Mouse (Mus musculus): ENCODE data around the gene Ttc7b. TPM values are rescaled to one million over a fixed set of nuclear protein-coding genes. Genes with fewer than 3 reads are reported as not detected.
A peak's percentile ranks its signal among the peaks of the same experiment; 100 is the strongest.

The Ttc7b gene
- total and polyA plus RNA-seq, 3 experiments: 21.1 to 33.9 (median 26.8) TPM

DNA sequence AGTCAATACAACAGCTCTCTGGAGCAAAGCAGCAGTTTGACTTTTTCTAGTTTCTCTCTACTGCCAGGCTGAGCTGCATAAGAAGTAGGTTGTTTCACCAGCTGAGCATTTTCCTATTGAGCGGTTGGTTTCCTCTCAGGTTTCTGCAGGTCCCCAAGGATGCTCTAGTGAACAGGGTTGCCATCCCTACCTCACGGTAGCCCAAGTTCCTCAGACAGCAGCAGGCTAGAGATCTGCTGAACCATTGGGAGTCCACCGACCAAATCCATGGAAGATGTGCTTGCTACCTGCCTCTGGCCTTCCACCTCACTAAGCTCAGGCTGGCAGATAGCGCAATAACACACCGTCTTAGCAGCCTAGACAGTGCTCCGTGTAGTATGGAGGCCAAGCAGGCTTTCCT lies 95.6 kb downstream of the Ttc7b start:
- no peaks in the 10 kb centered on the region for H3K36me3 ChIP-seq (replicated peaks)
- no peak for DNase-seq (ENCODE audit: low spot score)
- no peak overlapping the region for H3K4me3 ChIP-seq (ENCODE audit: low read depth, low read length)
- peaks cover 6% of the 10 kb centered on the region; the same call in 1 of the 2 replicates for H3K4me1 ChIP-seq (ENCODE audit: insufficient read depth, low read depth, low read length)
- no peak for ATAC-seq (ENCODE audit: extremely low read depth, insufficient number of reproducible peaks, low FRiP score, poor library complexity, severe bottlenecking)
- H3K9me3 ChIP-seq (replicated peaks): no peaks in the 10 kb centered on the region
- TF ChIP-seq GATA2 (IDR thresholded peaks at IDR 0.05; ENCODE audit: borderline replicate concordance, low read depth, low read length) (no peak), GATA1 (IDR thresholded peaks at IDR 0.05; ENCODE audit: borderline replicate concordance, low read length) (no peak), POLR2AphosphoS5 (IDR thresholded peaks at IDR 0.05; ENCODE audit: insufficient replicate concordance, low read depth, low read length) (no peak), TAL1 (conservative IDR thresholded peaks at IDR 0.05; ENCODE audit: low read depth, low read length) (no peak), CTCF (IDR thresholded peaks at IDR 0.05; ENCODE audit: low read depth, low read length) (no peak)
- H3K27me3 ChIP-seq (ENCODE audit: insufficient read depth, low read length): peaks cover 21% of the 10 kb centered on the region

DNA sequence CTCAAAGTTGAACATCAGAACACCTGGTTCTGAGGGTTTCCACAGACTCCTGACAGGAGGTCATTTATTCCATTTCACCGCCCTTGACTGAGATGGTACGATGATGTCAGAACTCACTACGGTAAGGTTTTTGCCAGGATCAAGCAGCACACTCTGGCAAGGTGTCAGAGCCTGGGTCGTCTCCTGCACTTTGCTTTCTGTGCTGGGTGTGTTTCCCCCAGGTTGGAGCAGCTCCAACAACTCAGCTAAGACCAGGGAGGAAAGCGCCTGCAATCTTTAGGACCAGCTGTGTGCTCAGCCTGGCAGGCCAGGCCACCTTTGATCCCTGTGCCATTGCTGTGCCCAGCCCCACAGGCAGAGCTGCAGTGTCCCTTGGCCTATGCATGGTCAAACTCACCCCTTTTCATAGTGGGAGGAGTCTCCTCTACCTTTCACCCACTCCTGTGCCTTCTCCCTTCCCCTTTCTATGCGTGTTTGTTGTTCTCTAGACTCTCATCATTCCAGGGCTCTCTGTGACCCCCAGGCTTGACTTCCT lies 98.3 kb downstream of the Ttc7b start:
- Histone ChIP-seq H3K9me3 (replicated peaks) (no peaks in the 10 kb centered on the region), H3K36me3 (replicated peaks) (no peaks in the 10 kb centered on the region), H3K4me1 (ENCODE audit: insufficient read depth, low read depth, low read length) (peaks cover 6% of the 10 kb centered on the region; the same call in 1 of the 2 replicates), H3K4me3 (ENCODE audit: low read depth, low read length) (no peak overlapping the region), H3K27me3 (ENCODE audit: insufficient read depth, low read length) (peaks cover 24% of the 10 kb centered on the region)
- ATAC-seq (ENCODE audit: extremely low read depth, insufficient number of reproducible peaks, low FRiP score, poor library complexity, severe bottlenecking) (no peak), DNase-seq (ENCODE audit: low spot score) (no peak)
- TF ChIP-seq TAL1 (conservative IDR thresholded peaks at IDR 0.05; ENCODE audit: low read depth, low read length) (no peak), CTCF (IDR thresholded peaks at IDR 0.05; ENCODE audit: low read depth, low read length) (no peak), GATA2 (IDR thresholded peaks at IDR 0.05; ENCODE audit: borderline replicate concordance, low read depth, low read length) (no peak), POLR2AphosphoS5 (IDR thresholded peaks at IDR 0.05; ENCODE audit: insufficient replicate concordance, low read depth, low read length) (no peak), GATA1 (IDR thresholded peaks at IDR 0.05; ENCODE audit: borderline replicate concordance, low read length) (no peak)

GRCm38 (mm10) chr12:100421538-100421937 lies 99.1 kb downstream of the Ttc7b start:
- Histone ChIP-seq H3K9me3 (replicated peaks) (no peaks in the 10 kb centered on the region), H3K4me1 (ENCODE audit: insufficient read depth, low read depth, low read length) (peaks cover 6% of the 10 kb centered on the region; the same call in 1 of the 2 replicates), H3K27me3 (ENCODE audit: insufficient read depth, low read length) (peaks cover 24% of the 10 kb centered on the region), H3K4me3 (ENCODE audit: low read depth, low read length) (no peak overlapping the region), H3K36me3 (replicated peaks) (no peaks in the 10 kb centered on the region)
- DNase-seq (ENCODE audit: low spot score): peak; percentile 20
- TF ChIP-seq POLR2AphosphoS5 (IDR thresholded peaks at IDR 0.05; ENCODE audit: insufficient replicate concordance, low read depth, low read length): no peak
- TF ChIP-seq TAL1 (conservative IDR thresholded peaks at IDR 0.05; ENCODE audit: low read depth, low read length): no peak
- no peak for TF ChIP-seq GATA2 (IDR thresholded peaks at IDR 0.05; ENCODE audit: borderline replicate concordance, low read depth, low read length)
- no peak for TF ChIP-seq CTCF (IDR thresholded peaks at IDR 0.05; ENCODE audit: low read depth, low read length)
- TF ChIP-seq GATA1 (IDR thresholded peaks at IDR 0.05; ENCODE audit: borderline replicate concordance, low read length): no peak
- ATAC-seq (ENCODE audit: extremely low read depth, insufficient number of reproducible peaks, low FRiP score, poor library complexity, severe bottlenecking): no peak

DNA sequence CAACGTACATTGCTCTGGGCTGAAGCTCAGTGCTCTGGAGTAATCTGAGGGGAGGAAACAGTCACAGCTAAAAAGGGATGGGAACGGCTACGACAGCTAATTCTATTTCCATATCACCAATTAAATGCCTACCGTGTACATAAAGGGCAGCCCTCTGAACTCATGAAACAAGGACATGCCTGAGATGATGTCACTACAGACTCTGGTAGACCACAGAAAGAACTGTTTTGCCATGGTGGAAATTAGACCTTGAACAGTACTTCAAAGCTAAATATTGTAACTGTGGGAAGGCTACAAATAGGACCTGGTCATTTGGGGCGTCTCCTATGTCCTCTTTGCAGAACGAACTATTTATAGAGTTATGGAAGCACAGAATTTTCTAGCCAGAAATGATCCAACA lies 99.7 kb downstream of the Ttc7b start:
- TF ChIP-seq CTCF (IDR thresholded peaks at IDR 0.05; ENCODE audit: low read depth, low read length) (no peak), POLR2AphosphoS5 (IDR thresholded peaks at IDR 0.05; ENCODE audit: insufficient replicate concordance, low read depth, low read length) (no peak), TAL1 (conservative IDR thresholded peaks at IDR 0.05; ENCODE audit: low read depth, low read length) (no peak), GATA2 (IDR thresholded peaks at IDR 0.05; ENCODE audit: borderline replicate concordance, low read depth, low read length) (no peak), GATA1 (IDR thresholded peaks at IDR 0.05; ENCODE audit: borderline replicate concordance, low read length) (no peak)

GRCm38 (mm10) chr12:100419946-100420874 lies 100.4 kb downstream of the Ttc7b start:
- Histone ChIP-seq H3K4me3 (ENCODE audit: low read depth, low read length) (no peak overlapping the region), H3K27me3 (ENCODE audit: insufficient read depth, low read length) (peaks cover 20% of the 10 kb centered on the region), H3K4me1 (ENCODE audit: insufficient read depth, low read depth, low read length) (peaks cover 6% of the 10 kb centered on the region; the same call in 1 of the 2 replicates), H3K9me3 (replicated peaks) (no peaks in the 10 kb centered on the region), H3K36me3 (replicated peaks) (no peaks in the 10 kb centered on the region)
- ATAC-seq (ENCODE audit: extremely low read depth, insufficient number of reproducible peaks, low FRiP score, poor library complexity, severe bottlenecking) (no peak), DNase-seq (ENCODE audit: low spot score) (no peak)
- TF ChIP-seq GATA2 (IDR thresholded peaks at IDR 0.05; ENCODE audit: borderline replicate concordance, low read depth, low read length): no peak
- no peak for TF ChIP-seq TAL1 (conservative IDR thresholded peaks at IDR 0.05; ENCODE audit: low read depth, low read length)
- TF ChIP-seq POLR2AphosphoS5 (IDR thresholded peaks at IDR 0.05; ENCODE audit: insufficient replicate concordance, low read depth, low read length): no peak
- no peak for TF ChIP-seq CTCF (IDR thresholded peaks at IDR 0.05; ENCODE audit: low read depth, low read length)
- no peak for TF ChIP-seq GATA1 (IDR thresholded peaks at IDR 0.05; ENCODE audit: borderline replicate concordance, low read length)

More for the DNA sequence above, 99.7 kb downstream of the Ttc7b start:
- Histone ChIP-seq H3K27me3 (ENCODE audit: insufficient read depth, low read length) (peaks cover 21% of the 10 kb centered on the region), H3K4me1 (ENCODE audit: insufficient read depth, low read depth, low read length) (peaks cover 6% of the 10 kb centered on the region; the same call in 1 of the 2 replicates), H3K36me3 (replicated peaks) (no peaks in the 10 kb centered on the region), H3K9me3 (replicated peaks) (no peaks in the 10 kb centered on the region), H3K4me3 (ENCODE audit: low read depth, low read length) (no peak overlapping the region)
- ATAC-seq (ENCODE audit: extremely low read depth, insufficient number of reproducible peaks, low FRiP score, poor library complexity, severe bottlenecking) (no peak), DNase-seq (ENCODE audit: low spot score) (no peak)

DNA sequence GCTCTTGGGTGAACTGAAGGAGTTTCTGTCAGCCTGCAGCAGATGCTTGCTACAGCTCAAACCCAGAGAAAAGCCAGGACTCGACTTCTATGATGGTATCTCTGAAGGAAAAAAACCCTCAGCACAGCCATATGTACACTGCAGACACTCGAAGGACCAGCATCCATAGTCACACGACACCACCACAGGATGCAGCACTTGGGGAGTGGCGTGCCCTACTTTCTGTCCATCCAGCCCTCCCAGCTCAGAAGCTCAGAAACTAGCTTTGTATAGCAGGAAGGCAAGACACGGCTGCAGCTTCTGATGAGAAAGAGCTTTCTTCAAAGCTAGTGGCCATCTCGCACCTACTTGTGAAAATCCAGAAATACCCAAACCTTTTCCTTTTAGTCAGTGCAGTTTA lies 104.8 kb downstream of the Ttc7b start:
- no peak for ATAC-seq (ENCODE audit: extremely low read depth, insufficient number of reproducible peaks, low FRiP score, poor library complexity, severe bottlenecking)
- peaks cover 22% of the 10 kb centered on the region for H3K27me3 ChIP-seq (ENCODE audit: insufficient read depth, low read length)
- no peaks in the 10 kb centered on the region for H3K9me3 ChIP-seq (replicated peaks)
- TF ChIP-seq GATA1 (IDR thresholded peaks at IDR 0.05; ENCODE audit: borderline replicate concordance, low read length) (no peak), TAL1 (conservative IDR thresholded peaks at IDR 0.05; ENCODE audit: low read depth, low read length) (no peak), POLR2AphosphoS5 (IDR thresholded peaks at IDR 0.05; ENCODE audit: insufficient replicate concordance, low read depth, low read length) (no peak), GATA2 (IDR thresholded peaks at IDR 0.05; ENCODE audit: borderline replicate concordance, low read depth, low read length) (no peak), CTCF (IDR thresholded peaks at IDR 0.05; ENCODE audit: low read depth, low read length) (no peak)
- no peak overlapping the region for H3K4me3 ChIP-seq (ENCODE audit: low read depth, low read length)
- no peak for DNase-seq (ENCODE audit: low spot score)
- H3K36me3 ChIP-seq (replicated peaks): peaks cover 8% of the 10 kb centered on the region
- peaks cover 5% of the 10 kb centered on the region; the same call in 1 of the 2 replicates for H3K4me1 ChIP-seq (ENCODE audit: insufficient read depth, low read depth, low read length)
